9 mouse cellular contexts compared by ENCODE assay signal in the genomic region with DNA sequence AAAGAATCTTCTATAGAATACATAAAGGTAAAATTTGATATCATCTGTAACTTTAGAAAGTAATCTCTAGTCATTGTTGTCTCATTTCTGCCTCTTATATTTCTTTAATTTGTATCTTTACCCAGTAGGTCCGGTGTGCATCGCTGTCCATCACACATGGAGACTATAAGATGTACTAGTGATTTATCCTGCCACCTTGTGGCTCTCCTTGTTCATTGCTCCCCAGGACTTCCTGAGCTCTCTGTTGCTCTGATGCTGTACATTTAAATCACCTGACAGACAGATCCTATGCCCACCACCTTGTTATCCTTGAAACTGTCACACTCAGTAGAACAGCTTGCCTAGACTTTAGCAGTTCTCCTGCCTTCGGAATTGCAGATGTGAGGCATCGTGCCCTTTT. TPM values are rescaled to one million over a fixed set of nuclear protein-coding genes. Genes with fewer than 3 reads are reported as not detected.
DNase-seq lines count a peak whose midpoint lies in the region; ATAC-seq and TF ChIP-seq lines count a peak whose summit lies in the region.
"Had no signal": no experiment of that assay in that cellular context is flagged by ENCODE, and none has a peak within 500 bp of the region (broad histone marks: within the 10 kb centered on the region; RNA-seq: fewer than 3 reads in every experiment).

No protein-coding gene starts in this region.

- peak; percentile 44 for DNase-seq in adrenal gland, postnatal 14 days
- no peak for DNase-seq in adrenal gland, postnatal 25 days
- DNase-seq in layer of hippocampus, adult 9-11 months: peak; percentile 18
- no peak for DNase-seq in layer of hippocampus, adult 9-10 months (ENCODE audit: low spot score)
- DNase-seq in Patski (ENCODE audit: low read depth, low spot score): no peak
- peak; percentile 14 to 15 for DNase-seq in heart, postnatal 36 days
- no peak for DNase-seq in gastrocnemius, postnatal 10 days
- DNase-seq: liver, embryonic 13.5 days had no signal

- intact Hi-C loops in heart, postnatal 36 days (cut with DNase I): no loop called here

- no peak for ATAC-seq in Patski
- ATAC-seq in megakaryocyte-erythroid progenitor cell, adult 5-6 weeks (replicated peaks; ENCODE audit: low FRiP score, low TSS enrichment, poor library complexity, severe bottlenecking): peak; percentile 82

- peak; percentile 84 for TF ChIP-seq CTCF in Patski (IDR thresholded peaks at IDR 0.05)

- CTCF ChIA-PET in Patski (lab: Charles Lee): interaction anchor here (0.8 to 4.9 kb wide), 22 partner anchors 8 to 128 kb away, joined by 3 to 35 read pairs (median 4); partner anchors contain the start of gene Kif11

- in situ Hi-C loops in Patski (cut with MboI; ENCODE audit: low pct_unique_long_range_greater_than_20kb): no loop called here

- no peaks in the 10 kb centered on the region for H3K27me3 ChIP-seq in Patski
- H3K27me3 ChIP-seq: liver, embryonic 13.5 days had no signal

- POLR2A ChIA-PET in Patski (lab: Charles Lee): interaction anchor here (1.0 kb wide), 1 partner anchor 42 kb away, joined by 3 read pairs; the partner anchor contains the start of gene Kif11

RNA-seq across cellular contexts. Expression of gene Hhex, which starts 16.3 kb away (rescaled TPM):
- 28.5 and 33.8 TPM in 2 replicates for total RNA-seq in adrenal gland, postnatal 14 days (2021)
- total RNA-seq in adrenal gland, postnatal 25 days (2021): 27.0 and 29.7 TPM in 2 replicates
- 2.1 TPM for polyA plus RNA-seq in Patski (2021)
- 1 to 10 TPM; 3.3 to 4.4 TPM for total RNA-seq in heart, postnatal 36 days (2021)
- 51.2 and 63.8 TPM in 2 replicates for total RNA-seq in megakaryocyte-erythroid progenitor cell, adult 5-6 weeks (2014; fragmentation: Nextera tagmentation)
- total RNA-seq in megakaryocyte-erythroid progenitor cell, adult 5-6 weeks (2017): 33.5 and 34.2 TPM in 2 replicates
- 1 to 10 TPM; 3.5 to 5.7 TPM for total RNA-seq in gastrocnemius, postnatal 10 days (2021)

RNA-seq across cellular contexts. Expression of gene Kif11, which starts 42.1 kb away (rescaled TPM):
- total RNA-seq in adrenal gland, postnatal 14 days (2021): 10.3 and 12.5 TPM in 2 replicates
- total RNA-seq in adrenal gland, postnatal 25 days (2021): 5.1 and 5.7 TPM in 2 replicates
- polyA plus RNA-seq in Patski (2021): 29.4 TPM
- total RNA-seq in heart, postnatal 36 days (2021): 1 to 10 TPM in 1 of 2 experiments, under 1 TPM in 1; 0.89 to 1.0 TPM
- total RNA-seq in megakaryocyte-erythroid progenitor cell, adult 5-6 weeks (2014; fragmentation: Nextera tagmentation): 71.5 and 75.2 TPM in 2 replicates
- total RNA-seq in megakaryocyte-erythroid progenitor cell, adult 5-6 weeks (2017): 144 TPM in 2 replicates
- 10 to 100 TPM in 1 of 2 experiments, 1 to 10 TPM in 1; 8.4 to 10.2 TPM for total RNA-seq in gastrocnemius, postnatal 10 days (2021)

Comparison
In these comparisons a context has a peak if more than half of its experiments do, and no peak if none do; other contexts are left out.
1. DNase-seq: peak in adrenal gland, postnatal 14 days (single experiment), layer of hippocampus, adult 9-11 months (single experiment) and heart, postnatal 36 days (2 of 2); none in adrenal gland, postnatal 25 days (single experiment), layer of hippocampus, adult 9-10 months (single experiment), Patski (single experiment) and gastrocnemius, postnatal 10 days (single experiment).